Mouse (Mus musculus) midbrain, embryonic 12.5 days (tissue): ENCODE results near the gene Stxbp5. TPM values are rescaled to one million over a fixed set of nuclear protein-coding genes. Genes with fewer than 3 reads are reported as not detected.
"Not testable (repeated sequence)": the region's sequence is repeated elsewhere in the genome, so short reads cannot be mapped to it uniquely, and the experiment has no call there.

Experiments
- ATAC-seq: fragments of 200-750 bp; cut with Nextera tagmentation; 2 replicates; pipeline ENCODE4 v1.8.0; 2017; ENCODE audit warnings: low read depth, moderate TSS enrichment, moderate library complexity; ENCODE audit not compliant: low FRiP score
- H3K27ac ChIP-seq: fragments of 300-500 bp; sonication (generic); replicated peaks from 2 replicates; pipeline ENCODE4 v1.5.1; 2016; ENCODE audit warnings: mild to moderate bottlenecking
- H3K27me3 ChIP-seq: fragments of 300-500 bp; sonication (generic); 2 replicates; pipeline ENCODE4 v1.6.1; 2016; ENCODE audit warnings: mild to moderate bottlenecking
- H3K36me3 ChIP-seq: fragments of 300-500 bp; sonication (generic); 2 replicates; pipeline ENCODE4 v1.6.1; 2016
- H3K4me1 ChIP-seq: fragments of 300-500 bp; sonication (generic); 2 replicates; pipeline ENCODE4 v1.6.1; 2016
- H3K4me2 ChIP-seq: fragments of 300-500 bp; sonication (generic); replicated peaks from 2 replicates; pipeline ENCODE4 v1.6.1; 2016; ENCODE audit warnings: mild to moderate bottlenecking, moderate library complexity
- H3K4me3 ChIP-seq: fragments of 300-500 bp; sonication (generic); 2 replicates; pipeline ENCODE4 v1.5.1; 2016; ENCODE audit warnings: mild to moderate bottlenecking
- H3K9ac ChIP-seq: fragments of 300-500 bp; sonication (generic); replicated peaks from 2 replicates; pipeline ENCODE4 v1.6.1; 2016; ENCODE audit warnings: mild to moderate bottlenecking, moderate library complexity
- H3K9me3 ChIP-seq: fragments of 300-500 bp; sonication (generic); 2 replicates; pipeline ENCODE4 v1.6.1; 2016; ENCODE audit warnings: mild to moderate bottlenecking
- WGBS: fragments of 180-500 bp; shearing (Covaris S2); methylation state at CpG from one replicate; pipeline ENCODE4 v1.1.7; 2016; 5-methylcytosine and 5-hydroxymethylcytosine counted together
- polyA plus RNA-seq: library from polyadenylated mRNA; unstranded; fragments of >200 nt; fragmentation: Nextera tagmentation; extraction: Ambion mirVana; gene quantifications from 2 replicates; pipeline ENCODE4 v1.2.1, GENCODE M21; 2016

The Stxbp5 gene
- polyA plus RNA-seq, 1 experiment from 2014 or later = 9.7 TPM

DNA sequence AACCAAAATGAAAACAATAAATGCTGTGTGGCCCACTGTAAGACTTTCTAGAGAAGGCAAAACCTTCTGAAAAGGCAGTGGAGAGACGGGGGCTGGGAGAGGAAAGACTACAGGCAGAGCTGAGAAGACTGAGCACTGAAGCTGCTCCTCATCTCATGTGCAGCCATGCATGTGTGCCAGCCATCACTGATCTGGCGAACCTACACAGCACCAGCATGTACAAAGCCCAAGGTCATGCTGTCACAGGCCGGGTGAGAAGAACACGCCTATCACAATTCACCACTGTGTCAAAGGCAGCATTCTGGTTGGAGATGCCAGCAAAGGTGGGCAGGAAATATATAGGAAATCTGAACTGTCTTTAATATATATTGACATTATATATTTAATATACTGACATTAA is 12.2 kb downstream of the Stxbp5 start:
- 82% methylated on average over 4 of the region's 4 CpGs for WGBS
- Histone ChIP-seq H3K4me3 (no peak overlapping the region), H3K4me2 (no peak overlapping the region), H3K9ac (no peak overlapping the region), H3K9me3 (no peaks in the 10 kb centered on the region), H3K4me1 (no peaks in the 10 kb centered on the region), H3K27me3 (no peaks in the 10 kb centered on the region), H3K27ac (no peak overlapping the region), H3K36me3 (peaks cover 10% of the 10 kb centered on the region; the same call in 1 of the 2 replicates)
- no peak for ATAC-seq

DNA sequence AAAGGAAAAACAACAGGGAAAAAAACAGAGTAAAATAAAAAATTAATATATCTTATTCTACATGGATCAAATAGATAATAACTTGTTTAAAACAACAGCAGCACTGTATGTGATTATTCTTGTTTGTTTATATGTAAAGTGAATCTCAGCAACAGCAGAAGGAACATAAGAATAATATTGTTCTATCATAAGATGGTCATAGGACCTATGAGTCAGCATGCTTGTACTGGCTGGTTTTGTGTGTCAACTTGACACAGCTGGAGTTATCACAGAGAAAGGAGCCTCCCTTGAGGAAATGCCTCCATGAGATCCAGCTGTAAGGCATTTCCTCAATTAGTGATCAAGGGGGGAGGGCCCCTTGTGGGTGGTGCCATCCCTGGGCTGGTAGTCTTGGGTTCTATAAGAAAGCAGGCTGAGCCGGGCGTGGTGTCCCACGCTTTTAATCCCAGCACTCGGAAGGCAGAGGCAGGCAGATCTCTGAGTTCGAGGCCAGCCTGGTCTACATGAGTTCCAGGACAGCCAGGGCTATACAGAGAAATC is 19.0 kb downstream of the Stxbp5 start:
- H3K4me2 ChIP-seq, H3K27ac ChIP-seq, H3K4me1 ChIP-seq, H3K27me3 ChIP-seq, H3K9me3 ChIP-seq, H3K4me3 ChIP-seq, H3K9ac ChIP-seq, ATAC-seq, H3K36me3 ChIP-seq: not testable (repeated sequence)
- WGBS = 94% methylated on average over 5 of the region's 5 CpGs

DNA sequence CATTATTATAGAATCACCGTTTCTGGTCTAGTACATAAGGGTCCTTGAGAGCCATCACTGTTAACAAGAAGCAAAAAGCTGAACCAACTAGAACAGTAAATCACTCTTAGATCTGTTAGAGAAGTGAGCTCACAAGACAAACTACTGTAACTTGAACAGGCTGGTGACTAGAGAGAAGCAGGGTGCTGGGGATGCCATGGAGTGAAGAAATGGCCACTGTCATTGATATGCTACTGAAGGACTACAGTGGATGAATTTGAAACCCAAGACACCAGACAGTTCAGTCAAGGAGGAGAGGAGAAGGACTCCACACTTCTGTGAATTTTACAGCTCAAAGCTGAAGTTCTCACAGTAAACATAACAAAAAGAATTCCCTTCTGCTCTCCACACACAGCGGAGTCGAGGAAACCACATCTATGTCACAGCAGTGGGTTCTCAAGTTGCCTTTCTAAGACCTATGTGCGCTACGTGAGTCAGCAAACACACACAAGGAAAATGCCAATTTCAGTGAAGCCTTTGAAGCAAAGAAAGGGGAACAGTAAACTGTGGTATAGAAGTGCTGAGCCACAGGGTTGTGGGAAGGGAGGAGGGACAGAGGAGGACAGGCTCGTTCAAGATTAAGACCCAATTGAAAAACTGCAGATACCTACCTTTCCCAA is 20.7 kb downstream of the Stxbp5 start:
- H3K27me3 ChIP-seq = no peaks in the 10 kb centered on the region

DNA sequence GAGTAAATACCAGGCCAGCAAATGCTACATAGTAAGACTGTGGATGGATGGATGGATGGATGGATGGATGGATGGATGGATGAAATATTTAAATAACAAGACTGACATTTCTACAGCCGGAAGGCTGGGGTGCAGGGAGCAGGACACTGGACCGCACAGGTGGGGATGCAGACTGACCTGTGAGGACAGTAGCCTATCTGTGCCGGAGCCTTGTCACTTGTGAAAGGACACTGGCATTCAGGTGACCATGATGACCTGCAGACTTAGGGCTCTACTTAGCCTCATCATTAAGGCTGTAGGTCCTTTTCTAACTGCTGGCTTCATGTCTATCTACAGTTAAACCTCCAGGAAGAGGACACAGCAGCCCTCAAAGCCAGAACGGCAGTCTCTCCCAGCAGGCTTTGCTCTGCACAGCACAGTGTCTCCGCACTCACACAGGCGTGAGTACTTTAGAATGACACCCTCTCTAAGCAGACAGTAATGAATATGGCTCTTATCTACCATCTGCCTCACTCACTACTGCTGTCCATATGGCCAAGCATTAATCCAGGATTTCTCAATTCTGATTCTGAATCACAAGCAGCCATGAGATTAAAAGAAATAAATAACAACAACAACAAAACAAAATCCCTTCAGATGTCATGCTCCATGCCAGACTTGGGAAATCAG is 21.9 kb downstream of the Stxbp5 start:
- H3K27me3 ChIP-seq = no peaks in the 10 kb centered on the region
- no peak overlapping the region for H3K4me3 ChIP-seq
- H3K36me3 ChIP-seq = no peaks in the 10 kb centered on the region
- H3K9ac ChIP-seq = no peak overlapping the region
- H3K4me1 ChIP-seq = no peaks in the 10 kb centered on the region
- no peak for ATAC-seq
- 86% methylated on average over 6 of the region's 6 CpGs for WGBS
- H3K9me3 ChIP-seq = no peaks in the 10 kb centered on the region
- no peak overlapping the region for H3K4me2 ChIP-seq
- H3K27ac ChIP-seq = no peak overlapping the region

More for the DNA sequence above, 20.7 kb downstream of the Stxbp5 start:
- ATAC-seq = no peak
- Histone ChIP-seq H3K27ac (no peak overlapping the region), H3K9ac (no peak overlapping the region), H3K4me2 (no peak overlapping the region), H3K9me3 (no peaks in the 10 kb centered on the region), H3K36me3 (no peaks in the 10 kb centered on the region), H3K4me1 (no peaks in the 10 kb centered on the region), H3K4me3 (no peak overlapping the region)
- 81% methylated on average over 6 of the region's 6 CpGs for WGBS

DNA sequence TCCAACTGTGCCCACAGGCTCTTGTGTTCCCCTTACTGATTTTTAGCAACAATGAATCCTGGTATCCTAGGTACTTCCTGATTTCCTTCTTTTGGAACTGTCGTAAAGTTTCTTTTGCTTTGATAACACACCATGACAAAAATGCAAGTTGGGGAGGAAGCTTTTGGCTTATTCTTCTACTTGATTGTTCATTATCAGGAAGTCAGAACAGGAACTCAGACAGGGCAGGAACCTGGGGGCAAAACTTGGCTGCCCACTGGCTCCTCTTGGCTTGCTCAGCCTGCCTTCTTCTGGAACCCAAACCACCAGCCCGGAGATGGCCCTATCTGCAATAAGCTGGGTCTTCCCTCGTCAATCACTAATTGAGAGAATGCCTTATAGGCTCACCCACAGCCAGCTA is 25.0 kb downstream of the Stxbp5 start:
- no peak overlapping the region for H3K9ac ChIP-seq
- no peaks in the 10 kb centered on the region for H3K27me3 ChIP-seq
- H3K9me3 ChIP-seq = no peaks in the 10 kb centered on the region
- WGBS = 90% methylated on average over 3 of the region's 3 CpGs
- no peak for ATAC-seq
- H3K4me3 ChIP-seq = no peak overlapping the region
- no peak overlapping the region for H3K4me2 ChIP-seq
- H3K4me1 ChIP-seq = no peaks in the 10 kb centered on the region
- no peaks in the 10 kb centered on the region for H3K36me3 ChIP-seq
- H3K27ac ChIP-seq = no peak overlapping the region

DNA sequence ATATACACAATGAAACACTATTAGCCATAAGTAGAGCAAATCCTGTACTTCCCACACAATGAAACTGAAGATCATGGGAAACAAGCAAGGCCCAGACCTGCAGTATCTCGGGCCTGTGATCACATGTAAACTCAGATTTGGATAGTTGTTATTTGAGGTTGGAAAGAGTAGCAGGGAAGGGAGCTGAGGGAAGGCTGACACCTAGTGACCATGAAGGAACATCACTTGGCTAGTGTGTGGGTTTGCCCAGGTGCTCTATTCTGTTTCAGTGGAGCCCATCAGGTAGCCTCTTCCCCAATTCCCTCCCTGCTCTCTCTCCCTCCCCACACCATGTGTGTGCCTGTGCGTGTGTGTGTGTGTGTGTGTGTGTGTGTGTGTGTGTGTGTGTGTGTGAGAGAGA is 28.7 kb downstream of the Stxbp5 start:
- no peak overlapping the region for H3K9ac ChIP-seq
- no peaks in the 10 kb centered on the region for H3K9me3 ChIP-seq
- H3K4me1 ChIP-seq = no peaks in the 10 kb centered on the region
- no peaks in the 10 kb centered on the region for H3K36me3 ChIP-seq
- WGBS = 76% methylated on average over 2 of the region's 2 CpGs
- H3K27ac ChIP-seq = no peak overlapping the region
- H3K4me3 ChIP-seq = no peak overlapping the region
- no peak overlapping the region for H3K4me2 ChIP-seq
- no peaks in the 10 kb centered on the region for H3K27me3 ChIP-seq
- ATAC-seq = no peak

DNA sequence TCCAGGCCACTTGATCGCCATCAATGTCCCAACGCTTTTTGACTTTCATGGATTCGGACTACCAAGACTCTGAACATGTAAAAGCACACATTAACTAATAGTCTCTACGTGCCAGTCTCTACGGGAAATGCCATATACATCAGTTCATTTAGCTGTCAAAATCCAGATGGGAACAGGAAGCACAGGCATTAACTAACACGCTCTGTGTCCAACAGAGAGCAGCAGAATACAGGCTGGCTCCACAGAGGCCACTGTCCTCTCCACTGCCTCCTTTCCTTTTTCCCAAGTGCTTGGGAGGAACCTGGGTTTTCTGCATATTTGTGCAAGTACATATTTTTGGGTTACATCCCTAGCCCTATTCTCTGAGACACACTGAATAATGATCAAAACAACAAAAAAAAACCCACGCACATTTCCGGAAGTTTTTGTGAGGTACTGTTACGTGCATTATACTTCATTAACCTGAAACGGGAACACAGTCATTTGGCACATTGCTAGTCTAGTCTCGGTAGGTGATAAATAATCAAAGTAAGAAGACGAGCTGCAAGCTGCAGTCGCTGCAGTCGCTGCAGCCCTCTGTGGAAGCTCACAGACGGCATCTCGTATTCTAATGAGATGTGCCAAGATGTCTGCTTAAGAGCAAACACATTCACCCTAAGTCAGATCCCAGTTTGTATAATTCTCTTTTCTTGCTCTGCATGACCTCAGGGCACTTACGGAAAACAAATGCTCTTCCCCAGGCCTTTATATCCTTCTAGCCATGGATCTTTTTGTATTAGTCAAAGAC is 33.9 kb downstream of the Stxbp5 start:
- Histone ChIP-seq H3K27me3 (no peaks in the 10 kb centered on the region), H3K27ac (no peak overlapping the region), H3K4me1 (no peaks in the 10 kb centered on the region), H3K4me2 (no peak overlapping the region), H3K9ac (no peak overlapping the region), H3K4me3 (no peak overlapping the region), H3K9me3 (no peaks in the 10 kb centered on the region), H3K36me3 (no peaks in the 10 kb centered on the region)
- WGBS = 86% methylated on average over 17 of the region's 17 CpGs
- ATAC-seq = no peak

DNA sequence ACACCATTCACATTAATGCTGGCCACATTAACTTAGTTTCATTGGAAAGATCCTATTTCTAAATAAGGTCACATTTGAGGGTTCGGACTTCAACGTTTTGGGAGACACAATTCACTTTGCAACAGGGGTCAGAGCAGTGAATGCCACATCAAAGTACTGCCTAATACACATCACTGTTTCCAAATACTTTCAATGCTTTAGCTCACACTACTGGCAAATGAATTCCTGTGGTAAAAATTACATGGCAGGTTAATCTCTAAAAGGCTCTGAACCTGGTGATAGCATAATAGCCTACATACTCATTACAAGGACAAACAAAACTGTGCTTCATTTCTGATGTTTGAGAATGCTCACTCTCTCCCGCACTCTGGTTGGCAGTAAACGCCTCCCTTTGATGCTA is 40.9 kb downstream of the Stxbp5 start:
- no peak overlapping the region for H3K9ac ChIP-seq
- no peaks in the 10 kb centered on the region for H3K27me3 ChIP-seq
- ATAC-seq = no peak
- no peak overlapping the region for H3K4me3 ChIP-seq
- no peaks in the 10 kb centered on the region for H3K9me3 ChIP-seq
- H3K4me2 ChIP-seq = no peak overlapping the region
- H3K27ac ChIP-seq = no peak overlapping the region
- WGBS = 77% methylated on average over 4 of the region's 4 CpGs
- H3K36me3 ChIP-seq = peaks cover 4% of the 10 kb centered on the region
- 0 out of 2 replicates have a peak, but pooled peaks cover 3% of the 10 kb centered on the region for H3K4me1 ChIP-seq

DNA sequence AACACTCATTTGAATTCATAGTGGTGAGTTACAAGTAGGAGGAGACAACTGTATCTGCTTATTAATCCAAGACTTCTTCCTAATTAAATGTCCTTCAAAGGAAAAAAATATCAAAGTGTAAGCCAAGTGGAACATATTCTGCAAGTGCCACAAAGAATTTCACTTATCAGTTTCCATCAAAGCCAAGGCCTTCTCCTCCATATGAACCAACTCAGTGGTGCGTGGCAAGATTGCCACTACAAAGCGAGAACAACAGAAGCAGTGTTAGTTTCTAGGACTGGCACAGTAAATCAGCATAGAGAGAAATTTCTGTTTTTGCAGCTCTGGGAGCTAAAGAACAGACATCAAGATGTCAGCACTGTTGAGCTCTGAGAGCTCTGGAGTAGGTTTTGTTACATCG is 41.4 kb downstream of the Stxbp5 start:
- H3K27me3 ChIP-seq = no peaks in the 10 kb centered on the region
- 86% methylated on average over 3 of the region's 3 CpGs for WGBS

DNA sequence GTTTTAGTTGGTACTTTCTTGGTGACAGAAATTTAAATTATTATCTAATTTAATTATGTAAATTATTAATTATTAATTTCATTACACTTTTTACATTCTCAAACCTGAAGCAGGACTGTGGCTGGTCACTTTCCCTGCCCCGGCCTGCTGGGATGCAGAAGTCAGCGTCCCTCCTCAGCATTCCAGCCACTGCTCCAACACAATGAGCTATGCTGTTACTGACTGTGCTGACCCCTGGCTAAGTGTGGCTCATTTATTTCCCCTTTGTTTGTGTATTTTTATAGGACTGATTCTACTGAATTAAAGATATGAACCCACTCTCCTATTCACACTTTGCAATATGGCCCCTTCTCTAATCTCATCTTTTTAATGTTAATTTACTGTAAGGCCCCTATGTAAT is 43.0 kb downstream of the Stxbp5 start:
- H3K4me3 ChIP-seq = no peak overlapping the region
- H3K9me3 ChIP-seq = 0 out of 2 replicates have a peak, but pooled peaks cover 6% of the 10 kb centered on the region
- H3K4me1 ChIP-seq = 0 out of 2 replicates have a peak, but pooled peaks cover 3% of the 10 kb centered on the region
- WGBS = 72% methylated on average over 2 of the region's 2 CpGs
- H3K27ac ChIP-seq = no peak overlapping the region
- no peaks in the 10 kb centered on the region for H3K27me3 ChIP-seq
- H3K9ac ChIP-seq = no peak overlapping the region
- H3K36me3 ChIP-seq = peaks cover 12% of the 10 kb centered on the region
- no peak overlapping the region for H3K4me2 ChIP-seq
- ATAC-seq = no peak

More for the DNA sequence above, 41.4 kb downstream of the Stxbp5 start:
- Histone ChIP-seq H3K4me1 (0 out of 2 replicates have a peak, but pooled peaks cover 3% of the 10 kb centered on the region), H3K9ac (no peak overlapping the region), H3K27ac (no peak overlapping the region), H3K9me3 (no peaks in the 10 kb centered on the region), H3K4me3 (no peak overlapping the region), H3K4me2 (no peak overlapping the region), H3K36me3 (peaks cover 8% of the 10 kb centered on the region)
- no peak for ATAC-seq

DNA sequence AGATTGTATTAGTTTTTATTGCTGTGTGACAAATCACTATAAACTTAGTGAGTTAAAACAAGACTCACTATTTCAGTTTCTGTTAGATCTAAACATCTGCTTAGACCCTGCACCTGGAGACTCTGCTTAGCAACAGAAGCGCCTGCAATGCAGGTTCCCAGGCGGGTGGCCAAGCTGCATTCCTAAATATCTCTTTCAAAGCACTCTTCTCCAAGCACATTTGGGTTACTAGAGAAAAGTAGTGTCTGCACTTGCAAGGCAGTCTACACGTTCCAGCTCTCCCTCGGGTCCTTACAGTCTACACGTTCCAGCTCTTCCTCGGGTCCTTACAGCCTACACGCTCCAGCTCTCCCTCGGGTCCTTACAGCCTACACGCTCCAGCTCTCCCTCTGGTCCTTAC is 44.1 kb downstream of the Stxbp5 start:
- Histone ChIP-seq H3K36me3 (peaks cover 13% of the 10 kb centered on the region), H3K9me3 (peaks cover 8% of the 10 kb centered on the region; the same call in 1 of the 2 replicates), H3K4me1 (0 out of 2 replicates have a peak, but pooled peaks cover 3% of the 10 kb centered on the region), H3K4me2 (no peak overlapping the region), H3K9ac (no peak overlapping the region), H3K27me3 (no peaks in the 10 kb centered on the region), H3K27ac (no peak overlapping the region), H3K4me3 (no peak overlapping the region)
- 89% methylated on average over 9 of the region's 9 CpGs for WGBS
- no peak for ATAC-seq

DNA sequence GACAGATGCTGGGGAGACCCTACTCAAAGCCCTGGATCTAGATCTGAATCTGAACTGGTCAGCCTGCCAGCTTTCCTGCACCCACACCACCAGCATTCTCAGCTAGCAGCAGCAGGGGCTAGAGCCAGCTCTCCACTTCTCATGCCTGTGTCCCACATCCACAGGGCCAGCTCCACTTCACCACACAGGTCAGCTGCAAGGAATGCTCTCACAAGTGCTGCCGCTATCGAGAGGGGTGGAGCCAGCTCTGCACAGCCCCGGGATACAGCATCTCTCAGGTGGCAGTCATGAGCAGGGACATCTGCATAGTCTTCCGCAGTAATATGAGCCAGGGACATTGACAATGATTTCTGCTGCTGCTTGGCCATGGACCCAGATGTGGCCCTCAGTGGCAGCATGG is 54.5 kb downstream of the Stxbp5 start:
- no peak for ATAC-seq
- Histone ChIP-seq H3K4me3 (no peak overlapping the region), H3K9me3 (no peaks in the 10 kb centered on the region), H3K27me3 (no peaks in the 10 kb centered on the region), H3K4me1 (no peaks in the 10 kb centered on the region), H3K9ac (no peak overlapping the region), H3K4me2 (no peak overlapping the region), H3K36me3 (peaks cover 8% of the 10 kb centered on the region; the same call in 1 of the 2 replicates), H3K27ac (no peak overlapping the region)
- WGBS = 95% methylated on average over 4 of the region's 4 CpGs
